Mouse (Mus musculus) brain, embryonic 18.5 days (tissue): ENCODE data around the gene Nrde2.

Source experiments
- DNase-seq: peaks from one replicate; pipeline ENCODE4 v3.0.0-alpha.2; 2012; ENCODE audit warnings: low read depth, low spot score

Gene Nrde2

DNA sequence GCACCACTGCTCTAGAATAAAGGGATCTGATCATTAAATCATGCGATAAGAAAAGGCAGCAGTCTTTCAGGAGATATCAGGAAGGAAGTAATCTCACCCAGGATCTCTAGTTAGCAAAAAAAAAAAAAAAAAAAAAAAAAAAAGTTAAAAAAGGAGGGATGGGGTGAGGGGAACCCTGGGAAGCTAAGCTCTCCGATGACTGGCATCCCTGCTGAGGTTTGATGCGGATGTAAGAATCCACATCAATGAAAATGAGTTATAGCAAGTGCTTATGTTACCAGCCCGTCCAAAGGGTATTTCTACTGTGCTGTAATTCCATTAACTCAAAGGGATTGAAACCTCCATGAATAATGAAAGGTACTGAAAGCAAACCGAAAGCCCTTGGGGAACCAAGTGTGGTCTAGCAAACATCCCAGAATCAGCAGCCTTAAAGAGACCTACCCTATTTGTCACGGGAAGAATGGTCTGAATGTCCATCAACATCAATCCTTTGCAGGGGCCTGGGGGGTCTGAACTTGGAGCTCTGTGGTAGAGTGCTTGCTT, 19.5 kb upstream of the Nrde2 start:
- no peak for DNase-seq

- no peak for DNase-seq
Observed at GRCm38 (mm10) chr12:100176469-100177056, 17.1 kb upstream of the Nrde2 start.

DNA sequence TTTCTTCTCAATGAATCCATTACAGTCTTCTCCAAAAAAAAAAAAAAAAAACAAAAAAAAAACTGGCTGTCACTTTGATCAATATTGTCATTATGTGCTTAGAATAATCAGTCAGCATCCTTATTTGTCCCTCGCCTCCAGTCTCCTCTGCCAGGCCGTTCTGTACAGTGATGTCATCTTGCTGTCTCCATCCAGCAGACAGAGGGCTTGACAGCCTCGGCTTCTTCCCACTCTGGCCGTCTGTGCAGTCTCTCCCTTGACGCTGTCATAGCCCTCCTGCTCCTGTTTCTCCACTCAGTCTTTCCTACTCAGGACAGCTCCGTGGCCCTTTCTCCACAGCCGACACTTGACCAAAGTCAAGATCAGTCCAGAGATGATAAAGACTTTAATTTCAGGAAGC, 13.0 kb upstream of the Nrde2 start:
- no peak for DNase-seq

GRCm38 (mm10) chr12:100167931-100168871, 8.7 kb upstream of the Nrde2 start:
- no peak for DNase-seq

DNA sequence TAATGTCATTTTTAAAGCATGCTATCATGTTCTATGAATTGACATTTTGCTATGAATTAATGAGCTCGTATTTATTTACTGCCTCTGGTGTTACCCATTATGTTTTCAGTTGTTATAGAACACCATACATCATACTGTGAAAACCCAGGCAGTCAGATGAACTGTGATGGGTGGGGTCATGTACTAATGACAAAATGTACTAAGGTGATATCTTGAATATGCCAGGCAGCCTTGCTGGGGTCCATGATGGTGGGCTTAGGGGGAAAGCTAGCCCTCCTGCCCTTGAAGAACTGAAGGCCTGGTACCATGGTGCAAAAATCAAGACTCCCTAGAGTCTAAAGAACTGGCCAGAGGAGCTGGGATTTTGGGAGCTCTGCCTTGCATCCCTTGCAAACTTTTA, 8.0 kb upstream of the Nrde2 start:
- DNase-seq = no peak

GRCm38 (mm10) chr12:100166939-100167338, 7.5 kb upstream of the Nrde2 start:
- DNase-seq = no peak

- no peak for DNase-seq
Observed at GRCm38 (mm10) chr12:100166177-100166576, 6.7 kb upstream of the Nrde2 start.

DNA sequence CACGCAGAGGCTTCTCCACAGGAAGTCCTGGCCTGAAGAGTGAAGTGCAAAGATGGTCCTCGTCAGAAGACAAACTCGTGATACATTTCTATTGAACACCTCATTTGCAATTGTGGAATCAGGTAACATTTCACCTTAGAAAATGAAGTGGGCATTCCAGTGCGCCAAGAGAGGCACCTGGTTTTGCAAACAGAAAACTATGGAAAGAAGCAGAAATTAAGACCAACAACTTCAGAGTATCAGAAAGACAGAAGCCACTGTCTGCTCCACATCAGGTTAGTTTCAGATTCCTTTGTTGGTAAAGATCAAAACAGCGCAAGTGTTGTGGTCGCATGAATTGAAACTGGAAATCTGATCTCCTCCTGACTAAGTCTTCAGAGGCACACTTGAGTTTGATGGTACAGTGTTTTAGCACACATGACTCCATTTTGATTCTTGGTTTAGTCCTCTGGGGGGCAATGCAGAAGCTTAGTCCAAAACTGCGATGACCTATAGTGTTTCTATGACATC, 5.6 kb upstream of the Nrde2 start:
- no peak for DNase-seq

GRCm38 (mm10) chr12:100152466-100152865, 7.0 kb downstream of the Nrde2 start:
- no peak for DNase-seq

GRCm38 (mm10) chr12:100144269-100144668, 15.2 kb downstream of the Nrde2 start:
- no peak for DNase-seq

DNA sequence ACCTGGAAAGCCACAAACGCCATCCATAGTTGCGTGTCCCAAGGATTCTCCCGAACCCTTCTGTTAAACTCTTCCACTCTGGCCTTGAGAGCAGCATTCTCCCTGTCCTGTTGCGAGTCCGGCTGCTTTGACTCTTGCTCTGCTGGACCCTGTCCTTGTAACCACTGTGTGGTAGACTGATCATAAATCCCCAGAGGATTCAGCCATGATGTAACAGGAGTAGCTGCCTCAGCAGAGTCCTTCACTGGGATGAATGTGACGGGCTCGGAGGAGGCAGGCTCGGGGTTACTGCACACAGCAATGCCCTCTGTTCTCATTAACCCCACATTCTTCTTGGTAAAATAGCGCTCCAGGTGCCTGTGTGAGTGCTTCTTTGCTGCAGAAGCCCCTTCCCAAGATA, 15.7 kb downstream of the Nrde2 start:
- DNase-seq = no peak

DNA sequence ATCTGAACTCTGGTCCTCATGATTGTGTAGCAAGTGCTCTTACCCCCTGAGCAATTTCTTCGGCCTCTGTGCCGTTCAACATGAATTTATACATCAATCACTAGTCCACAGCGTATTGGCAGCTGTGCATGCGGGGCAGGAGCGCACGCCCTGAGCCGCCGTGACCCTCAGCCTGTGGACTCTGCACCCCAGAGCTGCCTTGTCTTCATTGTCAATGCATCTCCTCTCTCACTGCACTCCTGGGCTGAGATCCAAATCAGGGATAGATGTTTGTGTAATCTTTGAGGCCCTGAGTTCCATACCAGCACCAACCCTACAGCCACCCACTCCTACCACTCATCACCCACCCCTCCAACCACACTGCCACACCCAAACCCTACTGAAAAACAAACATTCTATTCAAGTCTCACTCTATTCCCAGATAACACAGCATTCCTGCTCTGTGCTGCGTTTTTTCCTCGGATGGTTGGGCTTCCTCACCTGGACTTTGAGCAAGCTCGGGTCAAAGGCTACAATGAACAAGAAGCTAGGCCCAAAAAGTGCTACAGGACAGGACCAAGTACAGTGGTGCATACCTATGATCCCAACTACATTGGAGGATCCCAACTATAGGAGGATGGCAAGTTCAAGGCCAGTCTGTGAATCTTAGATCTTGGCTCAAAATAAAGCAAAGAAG, 16.5 kb downstream of the Nrde2 start:
- DNase-seq = no peak

GRCm38 (mm10) chr12:100135117-100135516, 24.3 kb downstream of the Nrde2 start:
- no peak for DNase-seq

GRCm38 (mm10) chr12:100134395-100134936, 25.0 kb downstream of the Nrde2 start:
- no peak for DNase-seq

DNA sequence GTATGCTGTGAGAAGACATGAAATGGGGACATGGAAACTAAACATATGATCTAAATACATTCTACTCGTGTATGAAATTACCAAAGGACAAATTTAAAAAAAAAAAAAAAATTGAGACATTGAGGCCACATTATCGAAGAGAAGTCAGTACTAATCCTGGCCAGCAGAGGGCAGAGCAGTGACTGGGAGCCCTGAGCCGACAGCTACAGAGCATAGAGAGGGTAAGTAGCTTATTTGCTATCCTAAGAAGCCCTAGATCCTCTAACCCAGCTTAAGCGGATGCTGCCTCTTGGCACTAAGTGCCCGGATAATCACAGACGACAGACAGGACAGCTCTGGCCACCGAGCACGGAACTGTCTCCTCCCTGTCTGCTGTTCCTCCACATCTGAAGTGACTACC, 27.8 kb downstream of the Nrde2 start:
- DNase-seq = peak; percentile 12

DNA sequence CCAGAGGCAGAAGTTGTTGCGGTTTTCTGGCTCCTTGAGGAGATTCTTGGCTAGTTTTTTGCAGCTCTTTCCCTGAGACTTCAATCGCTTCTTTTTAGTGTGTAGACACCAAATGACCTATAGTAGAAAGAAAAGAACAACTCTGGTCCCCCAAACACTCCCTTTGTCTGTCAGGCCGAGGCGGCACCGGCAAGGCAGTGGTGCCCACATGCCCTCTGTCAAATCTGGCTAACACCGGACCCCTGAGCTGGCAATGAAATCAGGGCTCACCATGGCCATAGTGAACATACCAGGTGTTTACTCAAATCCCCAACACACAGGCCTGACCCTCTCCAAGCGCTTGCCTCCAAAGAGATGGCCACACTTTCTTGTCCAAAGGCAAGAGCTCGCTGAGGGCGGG, 28.3 kb downstream of the Nrde2 start:
- no peak for DNase-seq

DNA sequence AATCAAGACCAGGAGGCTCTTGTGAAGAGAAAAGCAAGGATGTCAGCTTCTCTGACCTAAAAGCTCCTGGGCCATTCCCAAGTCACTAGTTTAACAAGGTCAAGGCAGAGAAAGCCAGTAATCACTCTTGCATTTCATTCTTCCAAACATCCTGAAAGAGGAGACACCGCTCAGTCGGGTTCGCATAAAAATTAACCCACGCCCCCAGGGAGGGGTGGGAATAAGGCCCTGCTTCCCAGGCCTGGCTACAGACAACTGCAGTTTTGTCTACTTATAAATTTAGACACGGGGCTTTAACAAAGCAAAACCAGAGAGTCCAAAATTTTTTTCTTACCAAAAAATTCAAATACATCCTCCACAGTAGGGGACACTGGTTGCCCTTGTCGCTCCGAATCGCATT, 30.5 kb downstream of the Nrde2 start:
- no peak for DNase-seq

DNA sequence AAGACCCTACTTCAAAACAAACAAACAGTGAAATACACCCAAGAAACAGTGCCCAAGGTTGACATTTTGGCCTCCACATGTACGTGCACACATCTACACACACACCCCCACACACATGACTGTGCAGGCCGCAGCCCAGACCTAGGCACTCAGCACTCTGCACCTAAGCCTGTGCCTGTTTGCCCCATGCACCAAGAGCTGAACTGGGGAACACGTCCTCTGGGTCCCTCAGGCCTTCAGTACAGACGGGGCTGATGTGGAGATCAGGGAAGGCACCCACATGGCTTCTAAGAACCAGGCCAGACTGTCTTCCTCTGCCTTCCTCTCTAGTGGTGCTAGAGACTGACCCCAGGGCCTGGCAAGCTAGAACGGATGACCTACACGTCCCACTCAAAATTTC, 30.9 kb downstream of the Nrde2 start:
- no peak for DNase-seq

GRCm38 (mm10) chr12:100127866-100128480, 31.5 kb downstream of the Nrde2 start:
- DNase-seq = no peak

- no peak for DNase-seq
Observed at GRCm38 (mm10) chr12:100126968-100127865, 32.2 kb downstream of the Nrde2 start.
